Mouse (Mus musculus) embryonic stem cell, embryonic (primary cell): ENCODE measurements at regions not wholly inside any gene's neighbourhood (a gene's known extent, or its start where the extent isn't known, plus 50 kb on each side); places are given as distances from the start of the nearest gene placed in this dataset.

Source experiments
- CTCF ChIA-PET, 4 experiments: fragments of 300-600 bp in 2 of 4; fragments of 350-600 bp in 2 of 4; sonication (Branson Sonifier 250); formaldehyde crosslinking; loops; one replicate each; lab custom pipeline; 2022; ENCODE audit warnings: inconsistent platforms in 2 of 4; lab: Charles Lee
- POLR2A ChIA-PET, 4 experiments: fragments of 300-600 bp in 2 of 4; fragments of 350-600 bp in 2 of 4; sonication (Branson Sonifier 250); formaldehyde crosslinking; loops; one replicate each; lab custom pipeline; 2022; ENCODE audit warnings: antibody characterized with exemption in 4 of 4, inconsistent platforms in 1 of 4; lab: Charles Lee

- ChIA-PET CTCF (interaction anchor here in 1 of 4 experiments (0.6 kb wide), 1 partner anchor 207 kb away, joined by 3 read pairs; no protein-coding TSS in a partner anchor), POLR2A (no interaction called here)
Measured at GRCm38 (mm10) chr7:123857539-123857938, 125.1 kb upstream of the Hs3st4 start.

GRCm38 (mm10) chr7:123861706-123862105, 121.0 kb upstream of the Hs3st4 start:
- CTCF ChIA-PET, result interaction anchor here in 1 of 4 experiments (1.2 kb wide), 1 partner anchor 26 kb away, joined by 3 read pairs; no protein-coding TSS in a partner anchor
- POLR2A ChIA-PET, result no interaction called here

GRCm38 (mm10) chr7:123896759-123897444, 85.8 kb upstream of the Hs3st4 start:
- CTCF ChIA-PET, result no interaction called here
- POLR2A ChIA-PET, result no interaction called here

GRCm38 (mm10) chr7:123907946-123908840, 74.5 kb upstream of the Hs3st4 start:
- POLR2A ChIA-PET, result no interaction called here

DNA sequence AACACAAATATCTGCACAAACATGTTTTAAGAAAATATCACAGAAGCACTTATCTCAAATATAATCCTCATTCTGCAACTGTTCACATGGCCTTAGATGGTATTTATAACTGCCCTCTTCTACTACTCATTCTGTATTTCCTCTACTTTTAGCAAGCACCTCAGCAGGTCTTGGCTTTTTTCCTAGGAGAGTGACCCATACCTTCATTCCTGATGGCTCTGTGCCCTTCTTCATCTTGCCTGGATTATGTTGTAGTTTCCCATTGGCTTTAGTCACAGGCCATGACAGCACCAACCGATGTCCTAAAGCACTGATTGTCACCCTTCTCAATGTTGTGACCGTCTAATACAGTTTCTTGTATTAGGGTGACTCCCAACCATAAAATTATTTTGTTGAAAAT, 61.2 kb upstream of the Hs3st4 start:
- ChIA-PET CTCF (no interaction called here), POLR2A (no interaction called here)

More at GRCm38 (mm10) chr7:123907946-123908840, 74.5 kb upstream of the Hs3st4 start:
- CTCF ChIA-PET, result no interaction called here

- CTCF ChIA-PET, result no interaction called here
- POLR2A ChIA-PET, result no interaction called here
Measured at GRCm38 (mm10) chr7:123932486-123932885, 50.2 kb upstream of the Hs3st4 start.
